Mouse (Mus musculus): ENCODE measurements around the gene Psmb1. TPM values are rescaled to one million over a fixed set of nuclear protein-coding genes. Genes with fewer than 3 reads are reported as not detected.

Psmb1 gene
- polyA plus RNA-seq, 2 experiments = 85.5 to 173 TPM

DNA sequence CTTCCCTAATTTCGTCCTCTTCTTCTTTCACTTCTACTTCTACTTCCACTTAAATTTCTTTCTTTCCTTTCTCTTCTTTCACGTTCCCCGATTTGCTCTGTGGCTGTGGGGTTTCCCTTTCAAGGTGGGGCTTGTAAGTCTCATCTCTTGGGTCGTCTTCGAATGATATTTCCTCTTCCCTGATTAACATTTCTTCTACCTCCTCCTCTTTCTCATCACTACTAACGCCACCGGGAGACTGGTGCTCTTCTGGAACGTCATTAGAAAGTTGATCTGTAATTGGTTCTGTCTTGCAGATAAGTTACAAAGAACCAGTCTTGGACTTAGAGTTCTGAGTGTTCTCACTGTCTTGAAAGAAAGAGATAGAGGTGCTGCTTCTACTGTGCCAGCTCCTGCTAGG lies 36.4 kb upstream of the Psmb1 start:
- Histone ChIP-seq H3K4me1 (replicated peaks; ENCODE audit: control insufficient read depth in 2 of 2, insufficient read depth in 2 of 2, low read length in 1 of 2) (no peaks in the 10 kb centered on the region), H3K9ac (replicated peaks) (no peak overlapping the region), H3K27me3 (ENCODE audit: control insufficient read depth, insufficient read depth, low read length) (peaks cover 18% of the 10 kb centered on the region), H3K27ac (no peak overlapping the region), H3K36me3 (replicated peaks; ENCODE audit: control insufficient read depth, insufficient read depth, low read depth) (no peaks in the 10 kb centered on the region), H3K4me3 (ENCODE audit: insufficient read depth in 1 of 2, low read depth in 2 of 2, low read length in 2 of 2) (no peak overlapping the region), H3K9me3 (ENCODE audit: control insufficient read depth, low read length) (no peaks in the 10 kb centered on the region), H3K4me2 (ENCODE audit: low read depth) (peak overlapping the region; percentile 52)
- ATAC-seq (ENCODE audit: insufficient read depth) (no peak), DNase-seq (ENCODE audit: low read depth in 3 of 3, low spot score in 3 of 3) (no peak)
- 11% methylated on average over 8 of the region's 8 CpGs for WGBS (ENCODE audit: insufficient replicate concordance)
- no peak for TF ChIP-seq EP300 (IDR thresholded peaks at IDR 0.05; ENCODE audit: low read depth)
- no peak for TF ChIP-seq CTCF (IDR thresholded peaks at IDR 0.05; ENCODE audit: low read depth)

DNA sequence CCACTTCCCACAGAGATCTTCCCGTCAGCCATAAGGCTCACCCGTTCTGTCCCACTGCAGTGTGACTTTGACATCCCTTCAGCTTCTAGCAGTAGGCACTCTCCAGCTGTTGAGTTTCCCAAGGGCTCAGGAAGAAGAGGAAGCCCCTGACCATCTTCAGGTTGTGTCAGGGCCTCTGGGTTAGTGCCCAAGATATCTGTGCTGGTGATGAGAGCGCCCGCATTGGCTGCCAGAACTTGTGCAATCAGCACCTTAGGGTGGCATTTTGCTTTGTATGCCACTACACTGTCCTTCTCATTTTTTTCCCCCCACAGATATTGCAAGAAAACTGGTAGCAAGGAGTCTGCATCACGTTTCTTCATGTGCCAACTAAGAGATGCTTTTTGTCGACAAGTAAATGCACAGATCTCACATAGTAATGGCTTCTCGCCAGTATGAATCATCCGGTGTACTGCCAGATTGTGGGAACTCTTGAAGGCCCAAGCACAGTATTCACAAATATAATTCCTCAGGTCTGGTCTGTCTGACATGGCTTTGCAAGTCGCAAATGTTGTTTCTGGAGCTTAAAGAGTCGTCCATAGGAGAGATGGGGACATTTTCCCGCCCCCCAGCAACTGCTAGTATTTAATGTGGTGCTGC lies 35.7 kb upstream of the Psmb1 start:
- Histone ChIP-seq H3K9ac (replicated peaks) (no peak overlapping the region), H3K27ac (no peak overlapping the region), H3K36me3 (replicated peaks; ENCODE audit: control insufficient read depth, insufficient read depth, low read depth) (no peaks in the 10 kb centered on the region), H3K4me3 (ENCODE audit: insufficient read depth in 1 of 2, low read depth in 2 of 2, low read length in 2 of 2) (no peak overlapping the region), H3K27me3 (ENCODE audit: control insufficient read depth, insufficient read depth, low read length) (peaks cover 18% of the 10 kb centered on the region), H3K4me1 (replicated peaks; ENCODE audit: control insufficient read depth in 2 of 2, insufficient read depth in 2 of 2, low read length in 1 of 2) (no peaks in the 10 kb centered on the region), H3K9me3 (ENCODE audit: control insufficient read depth, low read length) (no peaks in the 10 kb centered on the region), H3K4me2 (ENCODE audit: low read depth) (no peak overlapping the region)
- DNase-seq (ENCODE audit: low read depth in 3 of 3, low spot score in 3 of 3) (no peak), ATAC-seq (ENCODE audit: insufficient read depth) (no peak)
- TF ChIP-seq CTCF (IDR thresholded peaks at IDR 0.05; ENCODE audit: low read depth) (no peak), EP300 (IDR thresholded peaks at IDR 0.05; ENCODE audit: low read depth) (no peak)
- WGBS (ENCODE audit: insufficient replicate concordance) = 47% methylated on average over 11 of the region's 11 CpGs

DNA sequence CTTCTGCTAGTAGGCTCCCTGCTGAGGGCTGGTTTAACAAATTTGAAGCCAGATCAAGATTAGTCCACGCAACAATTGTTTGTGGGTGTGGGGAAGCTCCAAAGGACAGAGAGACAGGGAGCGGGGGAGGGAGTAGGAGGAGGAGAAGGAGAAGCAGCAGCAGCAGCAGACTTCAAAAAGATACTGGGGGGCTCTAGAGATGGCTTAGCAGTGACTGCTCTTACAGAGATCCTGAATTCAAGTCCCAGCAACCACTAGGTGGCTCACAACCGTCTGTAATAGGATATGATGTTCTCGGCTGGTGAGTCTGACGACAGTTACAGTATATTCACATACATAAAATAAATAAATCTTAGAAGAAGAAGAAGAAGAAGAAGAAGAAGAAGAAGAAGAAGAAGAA lies 30.6 kb upstream of the Psmb1 start:
- no peak for ATAC-seq (ENCODE audit: insufficient read depth)
- WGBS (ENCODE audit: insufficient replicate concordance) = 20% methylated on average over 5 of the region's 5 CpGs
- DNase-seq (ENCODE audit: low read depth in 3 of 3, low spot score in 3 of 3) = peak in 1 of 3 experiments; percentile 18
- no peaks in the 10 kb centered on the region for H3K36me3 ChIP-seq (replicated peaks; ENCODE audit: control insufficient read depth, insufficient read depth, low read depth)
- H3K4me3 ChIP-seq (ENCODE audit: insufficient read depth in 1 of 2, low read depth in 2 of 2, low read length in 2 of 2) = no peak overlapping the region
- H3K27me3 ChIP-seq (ENCODE audit: control insufficient read depth, insufficient read depth, low read length) = peaks cover under 1% of the 10 kb centered on the region; the same call in 1 of the 2 replicates
- H3K4me2 ChIP-seq (ENCODE audit: low read depth) = no peak overlapping the region
- H3K9me3 ChIP-seq (ENCODE audit: control insufficient read depth, low read length) = no peaks in the 10 kb centered on the region
- H3K9ac ChIP-seq (replicated peaks) = no peak overlapping the region
- peaks cover 6 to 11% of the 10 kb centered on the region in 2 experiments; a peak in 3 of 4 replicates for H3K4me1 ChIP-seq (replicated peaks; ENCODE audit: control insufficient read depth in 2 of 2, insufficient read depth in 2 of 2, low read length in 1 of 2)
- TF ChIP-seq EP300 (IDR thresholded peaks at IDR 0.05; ENCODE audit: low read depth) (no peak), CTCF (IDR thresholded peaks at IDR 0.05; ENCODE audit: low read depth) (peak; percentile 46)
- H3K27ac ChIP-seq = no peak overlapping the region

DNA sequence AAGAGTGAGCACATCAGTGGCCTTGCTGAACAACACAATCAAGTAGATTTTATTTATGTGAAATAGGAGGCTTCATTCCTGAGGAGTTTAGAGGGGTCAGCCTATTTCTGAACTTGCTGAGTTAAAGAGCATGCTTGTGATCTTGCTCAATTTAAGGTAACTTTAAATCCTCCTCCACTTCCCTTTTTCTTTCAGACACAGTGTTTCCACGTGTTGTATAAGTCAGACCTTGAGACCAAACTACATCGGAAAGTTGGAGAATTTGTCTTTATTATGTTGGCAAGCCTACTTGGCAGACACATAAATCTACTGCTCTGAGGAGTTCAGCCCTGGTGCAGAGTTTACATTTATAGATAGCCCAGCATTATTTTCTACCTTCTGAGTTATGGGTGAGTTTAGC lies 29.3 kb upstream of the Psmb1 start:
- Histone ChIP-seq H3K9ac (replicated peaks) (no peak overlapping the region), H3K4me1 (replicated peaks; ENCODE audit: control insufficient read depth in 2 of 2, insufficient read depth in 2 of 2, low read length in 1 of 2) (peaks cover 6 to 11% of the 10 kb centered on the region in 2 experiments; a peak in 3 of 4 replicates), H3K4me2 (ENCODE audit: low read depth) (no peak overlapping the region), H3K36me3 (replicated peaks; ENCODE audit: control insufficient read depth, insufficient read depth, low read depth) (peaks cover 4% of the 10 kb centered on the region), H3K27me3 (ENCODE audit: control insufficient read depth, insufficient read depth, low read length) (no peaks in the 10 kb centered on the region), H3K27ac (no peak overlapping the region), H3K9me3 (ENCODE audit: control insufficient read depth, low read length) (no peaks in the 10 kb centered on the region), H3K4me3 (ENCODE audit: insufficient read depth in 1 of 2, low read depth in 2 of 2, low read length in 2 of 2) (no peak overlapping the region)
- no peak for DNase-seq (ENCODE audit: low read depth in 3 of 3, low spot score in 3 of 3)
- WGBS (ENCODE audit: insufficient replicate concordance) = 48% methylated on average over 2 of the region's 2 CpGs
- no peak for ATAC-seq (ENCODE audit: insufficient read depth)
- TF ChIP-seq EP300 (IDR thresholded peaks at IDR 0.05; ENCODE audit: low read depth) = no peak
- no peak for TF ChIP-seq CTCF (IDR thresholded peaks at IDR 0.05; ENCODE audit: low read depth)

DNA sequence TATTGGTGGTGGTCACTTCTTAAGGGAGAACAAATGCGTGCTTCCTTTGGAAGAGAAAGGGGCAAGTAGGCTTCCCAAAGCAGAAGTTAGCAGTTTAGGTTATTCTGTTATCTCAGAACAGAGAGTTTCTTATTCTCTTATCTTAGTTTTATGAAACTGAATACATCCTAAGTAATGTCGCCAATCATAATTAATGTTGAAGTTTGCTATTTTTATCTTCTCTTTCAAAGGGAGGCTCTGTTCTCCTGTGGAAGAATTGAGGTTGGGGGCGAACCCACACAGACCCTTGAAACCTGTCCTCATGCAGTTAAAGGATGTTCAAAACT lies 28.2 kb upstream of the Psmb1 start:
- DNase-seq (ENCODE audit: low read depth in 3 of 3, low spot score in 3 of 3) (no peak), ATAC-seq (ENCODE audit: insufficient read depth) (no peak)
- Histone ChIP-seq H3K27ac (peak overlapping the region; percentile 77), H3K4me1 (replicated peaks; ENCODE audit: control insufficient read depth in 2 of 2, insufficient read depth in 2 of 2, low read length in 1 of 2) (peaks cover 6 to 11% of the 10 kb centered on the region in 2 experiments; a peak in 3 of 4 replicates), H3K36me3 (replicated peaks; ENCODE audit: control insufficient read depth, insufficient read depth, low read depth) (peaks cover 4% of the 10 kb centered on the region), H3K4me3 (ENCODE audit: insufficient read depth in 1 of 2, low read depth in 2 of 2, low read length in 2 of 2) (peak overlapping the region; percentile 86 to 88), H3K27me3 (ENCODE audit: control insufficient read depth, insufficient read depth, low read length) (no peaks in the 10 kb centered on the region), H3K9ac (replicated peaks) (peak overlapping the region; percentile 72), H3K4me2 (ENCODE audit: low read depth) (peak overlapping the region; percentile 97), H3K9me3 (ENCODE audit: control insufficient read depth, low read length) (no peaks in the 10 kb centered on the region)
- 19% methylated on average over 3 of the region's 3 CpGs for WGBS (ENCODE audit: insufficient replicate concordance)
- TF ChIP-seq CTCF (IDR thresholded peaks at IDR 0.05; ENCODE audit: low read depth) (no peak), EP300 (IDR thresholded peaks at IDR 0.05; ENCODE audit: low read depth) (no peak)

Measured in liver, embryonic 14.5 days (tissue).